Mouse (Mus musculus) C2C12 (cell line): Measurements from ENCODE around the gene Efnb3. TPM values are rescaled to one million over a fixed set of nuclear protein-coding genes. Genes with fewer than 3 reads are reported as not detected.

Source experiments
- H3K27me3 ChIP-seq: one replicate; pipeline ENCODE4 v1.6.1; 2011; ENCODE audit not compliant: control insufficient read depth, insufficient read depth, insufficient read length
- H3K36me3 ChIP-seq: one replicate; pipeline ENCODE4 v1.6.1; 2011; ENCODE audit not compliant: control insufficient read depth, insufficient read depth
- H3K4me3 ChIP-seq: one replicate; pipeline ENCODE4 v1.5.1; 2011; ENCODE audit warnings: mild to moderate bottlenecking, control low read depth; ENCODE audit not compliant: poor library complexity, insufficient read depth, severe bottlenecking
- H3K79me2 ChIP-seq: one replicate; pipeline ENCODE4 v1.6.1; 2011; ENCODE audit not compliant: control insufficient read depth, insufficient read depth
- H3K79me3 ChIP-seq: one replicate; pipeline ENCODE4 v1.6.1; 2011; ENCODE audit warnings: low read depth, control low read depth
- H3ac ChIP-seq: one replicate; pipeline ENCODE3; 2011; ENCODE audit warnings: low read depth; ENCODE audit not compliant: control insufficient read depth, insufficient read length
- CEBPB ChIP-seq: IDR thresholded peaks from one replicate; pipeline ENCODE4 v1.6.1; 2011; ENCODE audit warnings: low read depth, mild to moderate bottlenecking, control low read depth, moderate library complexity
- CTCF ChIP-seq: IDR thresholded peaks from one replicate; pipeline ENCODE4 v1.5.1; 2011; ENCODE audit not compliant: control insufficient read depth, insufficient read depth, insufficient read length
- FOSL1 ChIP-seq: IDR thresholded peaks from one replicate; pipeline ENCODE4 v1.8.0; 2011; ENCODE audit warnings: mild to moderate bottlenecking, low read length; ENCODE audit not compliant: poor library complexity, insufficient read depth, severe bottlenecking
- MAX ChIP-seq: IDR thresholded peaks from one replicate; pipeline ENCODE4 v1.6.1; 2011; ENCODE audit warnings: mild to moderate bottlenecking, control low read depth
- MYOD1 ChIP-seq: IDR thresholded peaks from one replicate; pipeline ENCODE4 v1.6.1; 2011; ENCODE audit warnings: low read depth; ENCODE audit not compliant: control insufficient read depth, insufficient read length
- MYOG ChIP-seq: IDR thresholded peaks from one replicate; pipeline ENCODE4 v1.6.1; 2011; ENCODE audit not compliant: control insufficient read depth, insufficient read length; ENCODE audit errors: extremely low read depth
- USF1 ChIP-seq: IDR thresholded peaks from one replicate; pipeline ENCODE4 v1.6.1; 2011; ENCODE audit warnings: low read depth, mild to moderate bottlenecking, control low read depth, moderate library complexity
- polyA plus RNA-seq: library from polyadenylated mRNA; unstranded; fragments of >200 nt; fragmentation: generic; extraction: Trizol; gene quantifications from one replicate; pipeline ENCODE4 v1.2.1, GENCODE M21; 2012; ENCODE audit warnings: missing spikeins

The Efnb3 gene
- polyA plus RNA-seq, 1 experiment, result 0.61 TPM

- Histone ChIP-seq H3ac (no peak overlapping the region), H3K36me3 (peaks cover 56% of the 10 kb centered on the region), H3K27me3 (no peaks in the 10 kb centered on the region), H3K79me2 (peaks cover 89% of the 10 kb centered on the region), H3K4me3 (peak overlapping the region; percentile 98), H3K79me3 (peaks cover 79% of the 10 kb centered on the region)
- TF ChIP-seq MAX, result no peak
- TF ChIP-seq CTCF, result no peak
- no peak for TF ChIP-seq MYOD1
- no peak for TF ChIP-seq FOSL1
Observed at GRCm38 (mm10) chr11:69582230-69582805, 22.3 kb upstream of the Efnb3 start.

GRCm38 (mm10) chr11:69581814-69582213 lies 21.8 kb upstream of the Efnb3 start:
- Histone ChIP-seq H3K79me2 (peaks cover 89% of the 10 kb centered on the region), H3K27me3 (no peaks in the 10 kb centered on the region), H3ac (peak overlapping the region; percentile 44), H3K36me3 (peaks cover 57% of the 10 kb centered on the region), H3K79me3 (peaks cover 84% of the 10 kb centered on the region), H3K4me3 (peak overlapping the region; percentile 98)
- TF ChIP-seq CTCF (no peak), MYOG (no peak), MYOD1 (no peak), FOSL1 (no peak), CEBPB (no peak), USF1 (no peak)

- Histone ChIP-seq H3K4me3 (peak overlapping the region; percentile 98), H3K79me2 (peaks cover 89% of the 10 kb centered on the region), H3K36me3 (peaks cover 51% of the 10 kb centered on the region), H3K79me3 (peaks cover 79% of the 10 kb centered on the region), H3ac (peak overlapping the region; percentile 64), H3K27me3 (no peaks in the 10 kb centered on the region)
- TF ChIP-seq CTCF (no peak), MAX (peak; percentile 17), CEBPB (peak; percentile 30)
Observed at GRCm38 (mm10) chr11:69581147-69581688, 21.2 kb upstream of the Efnb3 start.

- peak overlapping the region; percentile 64 for H3ac ChIP-seq
- H3K79me3 ChIP-seq, result peaks cover 76% of the 10 kb centered on the region
- H3K79me2 ChIP-seq, result peaks cover 89% of the 10 kb centered on the region
- H3K4me3 ChIP-seq, result peak overlapping the region; percentile 98
- peaks cover 50% of the 10 kb centered on the region for H3K36me3 ChIP-seq
- TF ChIP-seq MAX, result no peak
- TF ChIP-seq CEBPB, result no peak
- TF ChIP-seq MYOD1, result no peak
- no peak for TF ChIP-seq CTCF
- TF ChIP-seq MYOG, result no peak
- no peak for TF ChIP-seq FOSL1
- no peak for TF ChIP-seq USF1
- no peaks in the 10 kb centered on the region for H3K27me3 ChIP-seq
Observed at GRCm38 (mm10) chr11:69580572-69581146, 20.7 kb upstream of the Efnb3 start.

- H3K4me3 ChIP-seq, result peak within 1 kb of the TSS; percentile 98
- no peaks in the 10 kb centered on the region for H3K27me3 ChIP-seq
- H3K79me3 ChIP-seq, result peaks cover 76% of the 10 kb centered on the region
- H3K79me2 ChIP-seq, result peaks cover 89% of the 10 kb centered on the region
- H3ac ChIP-seq, result peak within 1 kb of the TSS; percentile 64
- H3K36me3 ChIP-seq, result peaks cover 50% of the 10 kb centered on the region
- TF ChIP-seq MYOG (no peak), CEBPB (no peak), MAX (peak; percentile 100), FOSL1 (no peak), CTCF (no peak), USF1 (peak; percentile 89), MYOD1 (no peak)
Observed at GRCm38 (mm10) chr11:69580091-69580514, 20.1 kb upstream of the Efnb3 start, which contains the start of the genes Wrap53 and Trp53. TSS of gene Wrap53 (minus strand) at chr11:69580255. TSS of gene Trp53 (plus strand) at chr11:69580359.

GRCm38 (mm10) chr11:69579128-69580017 lies 19.4 kb upstream of the Efnb3 start:
- Histone ChIP-seq H3K27me3 (no peaks in the 10 kb centered on the region), H3K4me3 (peak overlapping the region; percentile 98), H3K36me3 (peaks cover 50% of the 10 kb centered on the region), H3K79me2 (peaks cover 89% of the 10 kb centered on the region), H3ac (peak overlapping the region; percentile 85), H3K79me3 (peaks cover 76% of the 10 kb centered on the region)
- peak; percentile 98 for TF ChIP-seq CTCF
- no peak for TF ChIP-seq MYOG
- no peak for TF ChIP-seq FOSL1
- peak; percentile 34 for TF ChIP-seq MAX
